Mouse (Mus musculus) heart, postnatal 10 days (tissue): ENCODE results near the gene D1Pas1. TPM values are rescaled to one million over a fixed set of nuclear protein-coding genes. Genes with fewer than 3 reads are reported as not detected.

Experiments used
- DNase-seq, 2 experiments: peaks; one replicate each; pipeline ENCODE4 v3.0.0; 2021
- intact Hi-C: fragments of 180-260 bp; cut with DNase I; formaldehyde crosslinking; loops from one replicate; pipeline ENCODE4 v1.15.1; 2025
- total RNA-seq, 2 experiments: library from RNA; stranded (reverse); gene quantifications; 2 replicates each; pipeline ENCODE4 v1.2.3; 2021

The D1Pas1 gene
- under 1 TPM; 0.12 to 0.30 TPM for total RNA-seq

- DNase-seq = no peak
- intact Hi-C loops = no loop called here
These were observed at the start of gene D1Pas1 for GRCm38 (mm10) chr1:186967201-186967812. Gene D1Pas1 (plus strand): TSS chr1:186967416.

- intact Hi-C loops = no loop called here
- DNase-seq = no peak
These were observed 44.5 kb upstream of the D1Pas1 start for GRCm38 (mm10) chr1:186922489-186923370.

- intact Hi-C loops = no loop called here
- peak; percentile 5 to 14 for DNase-seq
These were observed 43.2 kb upstream of the D1Pas1 start for GRCm38 (mm10) chr1:186924027-186924426.

- DNase-seq = peak in 1 of 2 experiments; percentile 6
- intact Hi-C loops = no loop called here
These were observed 41.8 kb upstream of the D1Pas1 start for GRCm38 (mm10) chr1:186925411-186925810.

GRCm38 (mm10) chr1:186926316-186926949 lies 40.8 kb upstream of the D1Pas1 start:
- no peak for DNase-seq
- intact Hi-C loops = no loop called here

- DNase-seq = no peak
- intact Hi-C loops = no loop called here
These were observed 40.3 kb upstream of the D1Pas1 start for GRCm38 (mm10) chr1:186926950-186927316.

- intact Hi-C loops = no loop called here
These were observed 39.7 kb upstream of the D1Pas1 start for GRCm38 (mm10) chr1:186927494-186927893.

GRCm38 (mm10) chr1:186930160-186930887 lies 36.9 kb upstream of the D1Pas1 start:
- DNase-seq = no peak
- intact Hi-C loops = no loop called here

More at GRCm38 (mm10) chr1:186927494-186927893, 39.7 kb upstream of the D1Pas1 start:
- DNase-seq = no peak

GRCm38 (mm10) chr1:186930888-186931233 lies 36.4 kb upstream of the D1Pas1 start:
- no peak for DNase-seq
- intact Hi-C loops = no loop called here

- intact Hi-C loops = no loop called here
- DNase-seq = no peak
These were observed 33.0 kb upstream of the D1Pas1 start for GRCm38 (mm10) chr1:186934205-186934604.

GRCm38 (mm10) chr1:186952381-186952780 lies 14.8 kb upstream of the D1Pas1 start:
- DNase-seq = no peak
- intact Hi-C loops = no loop called here

GRCm38 (mm10) chr1:186954591-186954990 lies 12.6 kb upstream of the D1Pas1 start:
- DNase-seq = no peak
- intact Hi-C loops = no loop called here

GRCm38 (mm10) chr1:186959380-186959779 lies 7.8 kb upstream of the D1Pas1 start:
- DNase-seq = peak in 1 of 2 experiments; percentile 15
- intact Hi-C loops = loop anchor here (2.0 kb wide), 1 partner anchor 131 kb away; no protein-coding TSS in a partner anchor

GRCm38 (mm10) chr1:186964143-186964875 lies 2.9 kb upstream of the D1Pas1 start:
- peak in 1 of 2 experiments; percentile 7 for DNase-seq
- intact Hi-C loops = no loop called here

GRCm38 (mm10) chr1:186967926-186968325 lies 710 bp downstream of the D1Pas1 start:
- DNase-seq = no peak
- intact Hi-C loops = no loop called here

- intact Hi-C loops = no loop called here
- DNase-seq = no peak
These were observed 9.8 kb downstream of the D1Pas1 start for GRCm38 (mm10) chr1:186976937-186977540.

- DNase-seq = no peak
- intact Hi-C loops = no loop called here
These were observed 10.6 kb downstream of the D1Pas1 start for GRCm38 (mm10) chr1:186977801-186978200.

GRCm38 (mm10) chr1:186979465-186979864 lies 12.2 kb downstream of the D1Pas1 start:
- DNase-seq = no peak

GRCm38 (mm10) chr1:186980503-186980902 lies 13.3 kb downstream of the D1Pas1 start:
- intact Hi-C loops = no loop called here
- no peak for DNase-seq

More at GRCm38 (mm10) chr1:186979465-186979864, 12.2 kb downstream of the D1Pas1 start:
- intact Hi-C loops = no loop called here

GRCm38 (mm10) chr1:186985131-186985530 lies 17.9 kb downstream of the D1Pas1 start:
- DNase-seq = no peak
- intact Hi-C loops = no loop called here
